Mouse (Mus musculus) megakaryocyte, embryonic 14.5 days (primary cell): Measurements from ENCODE around the gene Opa1. TPM values are rescaled to one million over a fixed set of nuclear protein-coding genes. Genes with fewer than 3 reads are reported as not detected.

ENCODE experiments used
- H3K27me3 ChIP-seq: replicated peaks from 2 replicates; pipeline ENCODE3; 2012; ENCODE audit warnings: inconsistent platforms
- H3K36me3 ChIP-seq: replicated peaks from 2 replicates; pipeline ENCODE3; 2012; ENCODE audit warnings: low read length, inconsistent platforms, mixed read lengths
- H3K4me1 ChIP-seq: 2 replicates; pipeline ENCODE4 v1.6.1; 2012; ENCODE audit warnings: inconsistent platforms
- H3K4me3 ChIP-seq: replicated peaks from 2 replicates; pipeline ENCODE3; 2012; ENCODE audit warnings: moderate library complexity, mild to moderate bottlenecking, inconsistent platforms
- H3K9me3 ChIP-seq: 2 replicates; pipeline ENCODE4 v1.6.1; 2012; ENCODE audit warnings: inconsistent platforms
- FLI1 ChIP-seq: IDR thresholded peaks from 2 replicates; pipeline ENCODE4 v1.6.1; 2012; ENCODE audit warnings: low read length, inconsistent platforms, mixed read lengths
- GATA1 ChIP-seq: IDR thresholded peaks from 3 replicates; pipeline ENCODE4 v1.6.1; 2012; ENCODE audit warnings: mixed read lengths, low read length, inconsistent platforms, borderline replicate concordance
- polyA plus RNA-seq: library from polyadenylated mRNA; stranded (reverse); fragments of >175 nt; gene quantifications from 2 replicates; pipeline ENCODE4 v1.2.3, GENCODE M21; 2012; ENCODE audit warnings: low replicate concordance; ENCODE audit not compliant: insufficient read depth

Opa1 gene
- polyA plus RNA-seq, 1 experiment = 3.4 TPM

DNA sequence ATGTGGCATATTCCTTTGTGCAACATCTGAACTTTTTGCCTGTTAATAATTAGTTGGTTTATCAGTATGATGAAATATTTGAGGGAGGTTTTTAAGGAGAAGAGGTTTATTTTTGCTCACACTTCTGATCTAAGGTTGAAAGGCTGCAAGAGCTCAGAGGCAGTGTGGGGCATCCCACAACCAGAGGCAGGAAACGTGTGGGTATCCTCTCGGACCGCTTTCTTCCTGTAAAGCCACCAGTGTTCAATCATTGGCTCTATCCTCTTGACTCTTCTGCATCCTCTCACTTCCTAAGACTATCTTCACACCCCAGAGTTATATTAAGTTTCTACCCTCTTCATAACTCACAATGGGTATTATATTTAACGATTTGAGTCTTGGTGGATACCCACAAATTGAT, 5.1 kb upstream of the Opa1 start:
- TF ChIP-seq GATA1 (no peak; the same call in 2 of the 3 replicates), FLI1 (peak; percentile 61; the same call in 1 of the 2 replicates)
- H3K36me3 ChIP-seq = no peaks in the 10 kb centered on the region
- H3K4me3 ChIP-seq = peak overlapping the region; percentile 0
- peaks cover 59% of the 10 kb centered on the region for H3K4me1 ChIP-seq
- no peaks in the 10 kb centered on the region for H3K9me3 ChIP-seq
- no peaks in the 10 kb centered on the region for H3K27me3 ChIP-seq

DNA sequence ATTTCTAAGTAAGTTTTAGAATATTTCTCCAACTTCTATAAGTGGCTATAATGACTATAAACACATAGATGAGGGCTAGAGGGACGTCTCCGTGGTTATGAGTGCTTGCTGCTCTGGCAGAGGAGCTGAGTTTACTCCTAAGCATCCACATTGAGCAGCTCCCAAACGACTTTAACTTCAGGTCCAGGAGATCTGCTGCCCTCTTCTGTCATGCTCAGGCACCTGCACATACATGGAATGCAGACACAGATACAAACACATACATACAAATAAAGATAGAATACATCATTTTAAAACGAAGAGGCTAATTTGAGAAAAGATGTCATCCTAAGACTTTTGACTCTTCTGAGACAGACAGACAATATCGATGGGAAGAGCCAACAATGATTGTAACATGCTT, 3.5 kb upstream of the Opa1 start:
- Histone ChIP-seq H3K27me3 (no peaks in the 10 kb centered on the region), H3K4me1 (peaks cover 62% of the 10 kb centered on the region), H3K9me3 (no peaks in the 10 kb centered on the region), H3K36me3 (no peaks in the 10 kb centered on the region), H3K4me3 (peak overlapping the region; percentile 67)
- TF ChIP-seq FLI1 (no peak), GATA1 (no peak)

- peaks cover 6% of the 10 kb centered on the region for H3K36me3 ChIP-seq
- no peaks in the 10 kb centered on the region for H3K9me3 ChIP-seq
- TF ChIP-seq FLI1 (no peak), GATA1 (no peak)
- H3K4me3 ChIP-seq = peak overlapping the region; percentile 99
- peaks cover 36% of the 10 kb centered on the region for H3K4me1 ChIP-seq
- no peaks in the 10 kb centered on the region for H3K27me3 ChIP-seq
Measured at GRCm38 (mm10) chr16:29579787-29580176, 648 bp downstream of the Opa1 start.

- H3K36me3 ChIP-seq = peaks cover 93% of the 10 kb centered on the region
- peaks cover 3% of the 10 kb centered on the region for H3K4me1 ChIP-seq
- TF ChIP-seq GATA1 = no peak
- TF ChIP-seq FLI1 = no peak
- H3K9me3 ChIP-seq = no peaks in the 10 kb centered on the region
- no peak overlapping the region for H3K4me3 ChIP-seq
- no peaks in the 10 kb centered on the region for H3K27me3 ChIP-seq
Measured at GRCm38 (mm10) chr16:29592171-29592570, 13.0 kb downstream of the Opa1 start.

- H3K27me3 ChIP-seq = no peaks in the 10 kb centered on the region
- TF ChIP-seq FLI1 (no peak), GATA1 (no peak)
- H3K9me3 ChIP-seq = no peaks in the 10 kb centered on the region
- H3K4me1 ChIP-seq = no peaks in the 10 kb centered on the region
- H3K36me3 ChIP-seq = peaks cover 89% of the 10 kb centered on the region
- H3K4me3 ChIP-seq = no peak overlapping the region
Measured at GRCm38 (mm10) chr16:29597122-29597521, 18.0 kb downstream of the Opa1 start.

- Histone ChIP-seq H3K4me3 (no peak overlapping the region), H3K4me1 (no peaks in the 10 kb centered on the region), H3K27me3 (no peaks in the 10 kb centered on the region), H3K9me3 (no peaks in the 10 kb centered on the region), H3K36me3 (peaks cover 96% of the 10 kb centered on the region)
- TF ChIP-seq FLI1 (no peak), GATA1 (no peak)
Measured at GRCm38 (mm10) chr16:29605546-29605945, 26.4 kb downstream of the Opa1 start.

DNA sequence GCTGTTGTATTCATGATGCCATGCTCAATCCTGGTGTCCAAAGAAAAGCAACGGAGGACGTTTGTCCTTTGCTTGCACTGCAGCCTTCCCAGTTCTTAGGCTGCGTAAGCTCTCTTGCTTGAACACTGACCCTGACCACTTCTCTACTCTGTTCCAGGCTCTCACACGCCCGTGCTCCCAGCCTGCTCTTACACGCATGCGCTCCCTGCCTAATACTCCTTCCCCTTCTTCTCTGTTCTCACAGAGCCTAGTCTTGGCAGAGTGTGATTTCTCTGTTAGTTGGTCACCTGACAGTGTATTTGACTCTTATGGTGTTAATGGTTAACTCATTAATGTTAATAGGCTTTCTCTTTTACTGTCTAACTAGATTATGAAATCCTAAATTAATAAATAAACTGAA, 28.0 kb downstream of the Opa1 start:
- Histone ChIP-seq H3K4me1 (no peaks in the 10 kb centered on the region), H3K36me3 (peaks cover 97% of the 10 kb centered on the region), H3K9me3 (no peaks in the 10 kb centered on the region), H3K27me3 (no peaks in the 10 kb centered on the region), H3K4me3 (no peak overlapping the region)
- TF ChIP-seq FLI1 (no peak), GATA1 (no peak)

DNA sequence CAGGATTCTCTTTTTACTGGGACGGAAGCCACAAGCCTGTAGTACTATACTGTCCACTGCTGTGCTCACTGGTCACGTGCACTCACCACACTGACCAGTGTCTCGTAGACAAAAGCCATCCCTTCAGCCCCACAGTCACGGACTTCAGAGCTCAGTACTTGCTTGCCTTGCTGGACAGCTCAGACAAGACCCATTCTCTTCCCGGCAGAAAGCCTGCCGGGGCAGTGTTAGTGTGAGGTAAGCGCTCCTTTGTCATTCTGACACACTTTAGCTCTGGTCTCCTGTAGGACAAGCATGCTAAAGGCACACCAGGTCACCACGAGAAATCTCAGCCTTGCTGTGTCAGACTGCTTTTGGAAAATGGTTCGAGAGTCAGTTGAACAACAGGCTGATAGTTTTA, 35.6 kb downstream of the Opa1 start:
- Histone ChIP-seq H3K4me3 (no peak overlapping the region), H3K4me1 (no peaks in the 10 kb centered on the region), H3K36me3 (peaks cover 99% of the 10 kb centered on the region), H3K27me3 (no peaks in the 10 kb centered on the region), H3K9me3 (no peaks in the 10 kb centered on the region)
- TF ChIP-seq FLI1 = no peak
- no peak for TF ChIP-seq GATA1

DNA sequence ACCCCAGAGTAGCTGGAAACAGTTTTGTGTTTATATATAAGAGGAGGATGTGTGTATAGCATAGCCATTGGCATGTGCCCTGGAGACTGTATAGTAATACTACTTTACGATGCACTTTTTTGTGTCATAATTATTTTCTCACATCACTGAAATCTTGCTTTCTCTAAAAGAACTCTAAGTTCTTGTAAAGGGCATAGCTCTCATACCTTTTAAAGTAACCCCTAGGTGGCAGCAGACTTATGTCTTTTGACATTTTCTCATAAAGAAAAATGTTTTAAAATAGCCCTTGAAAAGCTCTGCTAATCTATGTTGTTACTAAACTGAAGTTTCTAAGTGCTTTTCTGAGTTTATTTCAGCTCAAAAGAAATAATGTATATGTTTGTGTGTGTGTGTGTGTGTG, 49.9 kb downstream of the Opa1 start:
- H3K27me3 ChIP-seq = no peaks in the 10 kb centered on the region
- H3K9me3 ChIP-seq = no peaks in the 10 kb centered on the region
- peaks cover 99% of the 10 kb centered on the region for H3K36me3 ChIP-seq
- no peaks in the 10 kb centered on the region for H3K4me1 ChIP-seq
- H3K4me3 ChIP-seq = no peak overlapping the region
- TF ChIP-seq GATA1 (no peak), FLI1 (no peak)

GRCm38 (mm10) chr16:29635780-29636179, 56.6 kb downstream of the Opa1 start:
- Histone ChIP-seq H3K4me3 (no peak overlapping the region), H3K36me3 (peaks cover 99% of the 10 kb centered on the region), H3K27me3 (no peaks in the 10 kb centered on the region), H3K9me3 (no peaks in the 10 kb centered on the region), H3K4me1 (no peaks in the 10 kb centered on the region)
- TF ChIP-seq FLI1 (no peak), GATA1 (no peak)

DNA sequence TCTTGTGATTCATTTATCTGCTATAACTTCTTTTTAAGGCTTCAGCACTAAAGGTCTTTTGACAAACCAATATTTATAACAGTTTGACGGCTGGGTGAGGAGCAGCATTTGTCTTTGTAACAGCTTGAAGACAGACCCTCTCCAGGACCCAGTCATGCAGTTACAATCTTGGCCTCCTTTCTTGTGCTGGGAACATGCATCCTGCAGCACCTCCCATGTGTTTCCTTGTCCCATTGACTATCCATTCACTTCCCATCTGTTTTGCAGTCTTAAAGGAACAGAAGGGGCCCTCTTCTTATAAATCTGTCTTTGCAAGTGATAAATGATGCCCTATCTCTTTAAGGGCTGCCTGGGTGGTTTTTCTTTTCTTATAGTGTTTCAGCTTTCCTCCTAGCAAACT, 63.2 kb downstream of the Opa1 start:
- Histone ChIP-seq H3K9me3 (no peaks in the 10 kb centered on the region), H3K36me3 (peaks cover 98% of the 10 kb centered on the region), H3K27me3 (no peaks in the 10 kb centered on the region), H3K4me1 (no peaks in the 10 kb centered on the region), H3K4me3 (no peak overlapping the region)
- TF ChIP-seq GATA1 (no peak), FLI1 (no peak)

DNA sequence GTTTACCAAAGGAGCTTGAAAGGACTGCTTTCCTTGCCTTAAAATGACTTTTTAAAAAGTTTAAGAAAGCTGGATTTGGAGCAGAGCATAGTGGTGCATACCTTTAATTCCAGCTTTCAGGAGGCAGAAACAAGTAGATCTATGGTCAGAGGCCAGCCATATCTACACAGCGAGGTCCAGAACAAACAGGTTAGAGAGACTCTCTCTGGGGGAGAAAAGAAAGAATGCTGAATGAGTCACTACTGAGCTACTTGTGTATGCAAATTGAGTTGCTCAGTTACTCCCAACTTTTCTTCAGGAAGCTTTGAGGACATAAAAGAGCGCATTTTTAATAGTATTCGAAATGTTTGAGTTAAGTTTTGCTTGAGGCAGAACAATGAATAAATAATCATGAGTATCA, 65.7 kb downstream of the Opa1 start:
- H3K9me3 ChIP-seq = no peaks in the 10 kb centered on the region
- no peak overlapping the region for H3K4me3 ChIP-seq
- no peaks in the 10 kb centered on the region for H3K4me1 ChIP-seq
- TF ChIP-seq GATA1 (no peak), FLI1 (no peak)
- no peaks in the 10 kb centered on the region for H3K27me3 ChIP-seq
- peaks cover 96% of the 10 kb centered on the region for H3K36me3 ChIP-seq
